Mouse (Mus musculus): ENCODE measurements around the gene Tmem117. TPM values are rescaled to one million over a fixed set of nuclear protein-coding genes. Genes with fewer than 3 reads are reported as not detected.

Tmem117 gene
- polyA plus RNA-seq, 1 experiment: 0.65 TPM

GRCm38 (mm10) chr15:94838646-94839045 lies 209.6 kb downstream of the Tmem117 start:
- H3K4me3 ChIP-seq (ENCODE audit: control insufficient read depth, low read depth, low read length): no peak overlapping the region
- H3K27me3 ChIP-seq (ENCODE audit: control insufficient read depth, insufficient read depth, low read length): no peaks in the 10 kb centered on the region
- no peaks in the 10 kb centered on the region for H3K36me3 ChIP-seq (ENCODE audit: control insufficient read depth, insufficient read depth, low read length)
- H3K27ac ChIP-seq (ENCODE audit: control insufficient read depth, insufficient read depth, low read depth, low read length): no peak overlapping the region
- TF ChIP-seq POLR2A (IDR thresholded peaks at IDR 0.05; ENCODE audit: control insufficient read depth, low read depth, low read length) (no peak), CTCF (IDR thresholded peaks at IDR 0.05; ENCODE audit: control insufficient read depth, insufficient read depth, insufficient replicate concordance, low read depth, low read length) (no peak)
- H3K4me1 ChIP-seq (ENCODE audit: control insufficient read depth, insufficient read depth, low read length): no peaks in the 10 kb centered on the region; the same call in 1 of the 2 replicates

- H3K36me3 ChIP-seq (ENCODE audit: control insufficient read depth, insufficient read depth, low read length): no peaks in the 10 kb centered on the region
- no peak overlapping the region for H3K4me3 ChIP-seq (ENCODE audit: control insufficient read depth, low read depth, low read length)
- TF ChIP-seq CTCF (IDR thresholded peaks at IDR 0.05; ENCODE audit: control insufficient read depth, insufficient read depth, insufficient replicate concordance, low read depth, low read length) (no peak), POLR2A (IDR thresholded peaks at IDR 0.05; ENCODE audit: control insufficient read depth, low read depth, low read length) (no peak)
- H3K27me3 ChIP-seq (ENCODE audit: control insufficient read depth, insufficient read depth, low read length): no peaks in the 10 kb centered on the region
- no peaks in the 10 kb centered on the region for H3K4me1 ChIP-seq (ENCODE audit: control insufficient read depth, insufficient read depth, low read length)
- no peak overlapping the region for H3K27ac ChIP-seq (ENCODE audit: control insufficient read depth, insufficient read depth, low read depth, low read length)
Observed at GRCm38 (mm10) chr15:94847501-94847900, 218.5 kb downstream of the Tmem117 start.

- H3K36me3 ChIP-seq (ENCODE audit: control insufficient read depth, insufficient read depth, low read length): no peaks in the 10 kb centered on the region
- no peak overlapping the region for H3K27ac ChIP-seq (ENCODE audit: control insufficient read depth, insufficient read depth, low read depth, low read length)
- TF ChIP-seq POLR2A (IDR thresholded peaks at IDR 0.05; ENCODE audit: control insufficient read depth, low read depth, low read length) (no peak), CTCF (IDR thresholded peaks at IDR 0.05; ENCODE audit: control insufficient read depth, insufficient read depth, insufficient replicate concordance, low read depth, low read length) (no peak)
- H3K4me1 ChIP-seq (ENCODE audit: control insufficient read depth, insufficient read depth, low read length): no peaks in the 10 kb centered on the region; the same call in 1 of the 2 replicates
- H3K27me3 ChIP-seq (ENCODE audit: control insufficient read depth, insufficient read depth, low read length): no peaks in the 10 kb centered on the region
- no peak overlapping the region for H3K4me3 ChIP-seq (ENCODE audit: control insufficient read depth, low read depth, low read length)
Observed at GRCm38 (mm10) chr15:94859641-94860040, 230.6 kb downstream of the Tmem117 start.

- Histone ChIP-seq H3K4me1 (ENCODE audit: control insufficient read depth, insufficient read depth, low read length) (no peaks in the 10 kb centered on the region), H3K27ac (ENCODE audit: control insufficient read depth, insufficient read depth, low read depth, low read length) (no peak overlapping the region), H3K27me3 (ENCODE audit: control insufficient read depth, insufficient read depth, low read length) (no peaks in the 10 kb centered on the region), H3K36me3 (ENCODE audit: control insufficient read depth, insufficient read depth, low read length) (no peaks in the 10 kb centered on the region), H3K4me3 (ENCODE audit: control insufficient read depth, low read depth, low read length) (no peak overlapping the region)
- TF ChIP-seq POLR2A (IDR thresholded peaks at IDR 0.05; ENCODE audit: control insufficient read depth, low read depth, low read length): no peak
Observed at GRCm38 (mm10) chr15:94861173-94861572, 232.1 kb downstream of the Tmem117 start.

GRCm38 (mm10) chr15:94864134-94864533 lies 235.1 kb downstream of the Tmem117 start:
- Histone ChIP-seq H3K4me1 (ENCODE audit: control insufficient read depth, insufficient read depth, low read length) (no peaks in the 10 kb centered on the region), H3K27ac (ENCODE audit: control insufficient read depth, insufficient read depth, low read depth, low read length) (no peak overlapping the region), H3K4me3 (ENCODE audit: control insufficient read depth, low read depth, low read length) (no peak overlapping the region), H3K36me3 (ENCODE audit: control insufficient read depth, insufficient read depth, low read length) (no peaks in the 10 kb centered on the region), H3K27me3 (ENCODE audit: control insufficient read depth, insufficient read depth, low read length) (no peaks in the 10 kb centered on the region)
- no peak for TF ChIP-seq POLR2A (IDR thresholded peaks at IDR 0.05; ENCODE audit: control insufficient read depth, low read depth, low read length)
- no peak for TF ChIP-seq CTCF (IDR thresholded peaks at IDR 0.05; ENCODE audit: control insufficient read depth, insufficient read depth, insufficient replicate concordance, low read depth, low read length)

- no peaks in the 10 kb centered on the region for H3K4me1 ChIP-seq (ENCODE audit: control insufficient read depth, insufficient read depth, low read length)
- no peaks in the 10 kb centered on the region for H3K36me3 ChIP-seq (ENCODE audit: control insufficient read depth, insufficient read depth, low read length)
- H3K27ac ChIP-seq (ENCODE audit: control insufficient read depth, insufficient read depth, low read depth, low read length): no peak overlapping the region
- no peak overlapping the region for H3K4me3 ChIP-seq (ENCODE audit: control insufficient read depth, low read depth, low read length)
- H3K27me3 ChIP-seq (ENCODE audit: control insufficient read depth, insufficient read depth, low read length): no peaks in the 10 kb centered on the region
- TF ChIP-seq POLR2A (IDR thresholded peaks at IDR 0.05; ENCODE audit: control insufficient read depth, low read depth, low read length) (no peak), CTCF (IDR thresholded peaks at IDR 0.05; ENCODE audit: control insufficient read depth, insufficient read depth, insufficient replicate concordance, low read depth, low read length) (no peak)
Observed at GRCm38 (mm10) chr15:94868372-94868771, 239.3 kb downstream of the Tmem117 start.

- TF ChIP-seq CTCF (IDR thresholded peaks at IDR 0.05; ENCODE audit: control insufficient read depth, insufficient read depth, insufficient replicate concordance, low read depth, low read length) (no peak), POLR2A (IDR thresholded peaks at IDR 0.05; ENCODE audit: control insufficient read depth, low read depth, low read length) (no peak)
- no peak overlapping the region for H3K4me3 ChIP-seq (ENCODE audit: control insufficient read depth, low read depth, low read length)
- no peaks in the 10 kb centered on the region for H3K27me3 ChIP-seq (ENCODE audit: control insufficient read depth, insufficient read depth, low read length)
- no peak overlapping the region for H3K27ac ChIP-seq (ENCODE audit: control insufficient read depth, insufficient read depth, low read depth, low read length)
- H3K4me1 ChIP-seq (ENCODE audit: control insufficient read depth, insufficient read depth, low read length): no peaks in the 10 kb centered on the region
- no peaks in the 10 kb centered on the region for H3K36me3 ChIP-seq (ENCODE audit: control insufficient read depth, insufficient read depth, low read length)
Observed at GRCm38 (mm10) chr15:94885026-94885425, 256.0 kb downstream of the Tmem117 start.

- no peak for TF ChIP-seq POLR2A (IDR thresholded peaks at IDR 0.05; ENCODE audit: control insufficient read depth, low read depth, low read length)
- TF ChIP-seq CTCF (IDR thresholded peaks at IDR 0.05; ENCODE audit: control insufficient read depth, insufficient read depth, insufficient replicate concordance, low read depth, low read length): no peak
- Histone ChIP-seq H3K4me1 (ENCODE audit: control insufficient read depth, insufficient read depth, low read length) (no peaks in the 10 kb centered on the region), H3K27me3 (ENCODE audit: control insufficient read depth, insufficient read depth, low read length) (no peaks in the 10 kb centered on the region), H3K36me3 (ENCODE audit: control insufficient read depth, insufficient read depth, low read length) (no peaks in the 10 kb centered on the region), H3K27ac (ENCODE audit: control insufficient read depth, insufficient read depth, low read depth, low read length) (no peak overlapping the region), H3K4me3 (ENCODE audit: control insufficient read depth, low read depth, low read length) (no peak overlapping the region)
Observed at GRCm38 (mm10) chr15:94893201-94893600, 264.2 kb downstream of the Tmem117 start.

Data from testis, adult 2 months (tissue).